Mouse (Mus musculus): ENCODE data around the gene Oaz1.

The Oaz1 gene

DNA sequence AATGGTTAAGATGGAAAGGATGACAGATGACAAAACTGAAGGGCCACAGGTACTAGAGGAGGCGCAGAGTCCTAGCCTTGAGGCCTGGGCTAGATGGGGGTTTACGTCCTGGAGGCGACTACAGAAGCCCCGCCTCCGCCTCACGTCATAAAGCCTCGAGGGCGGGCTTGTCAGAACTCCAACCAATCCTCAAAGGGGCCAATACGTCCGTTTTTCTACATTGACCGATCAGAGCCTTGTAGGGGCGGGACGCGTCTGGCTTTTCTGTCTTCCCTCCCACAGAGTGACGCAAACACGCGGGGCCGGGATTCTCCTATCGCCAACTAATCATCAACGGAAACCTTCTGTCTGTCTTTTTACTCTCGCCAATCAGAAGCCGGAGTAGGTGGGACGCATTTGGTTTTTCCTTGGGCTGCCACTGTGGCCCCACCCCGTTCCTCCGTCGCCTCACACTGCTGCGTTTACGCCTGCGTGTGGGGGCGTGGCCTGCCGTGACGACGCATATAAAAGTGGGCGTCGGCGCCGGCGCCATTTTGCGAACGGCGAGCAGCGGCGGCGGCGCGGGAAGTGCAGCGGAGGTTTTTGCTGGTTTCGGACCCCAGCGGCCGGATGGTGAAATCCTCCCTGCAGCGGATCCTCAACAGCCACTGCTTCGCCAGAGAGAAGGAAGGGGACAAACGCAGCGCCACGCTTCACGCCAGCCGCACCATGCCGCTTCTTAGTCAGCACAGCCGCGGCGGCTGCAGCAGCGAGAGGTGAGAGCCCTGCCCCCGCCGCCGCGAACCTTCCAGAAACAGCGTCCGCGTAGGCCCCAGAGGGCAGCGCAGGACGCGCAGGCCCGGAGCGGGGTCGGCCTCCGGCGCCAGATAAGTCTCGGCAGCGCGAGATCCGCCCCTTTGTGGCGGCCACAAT, at the start of gene Oaz1:
Oaz1 (plus strand) TSS at position 506 of the 912 bp plus-strand sequence.
- in situ Hi-C loops (cut with MboI; ENCODE audit: low pct_unique_long_range_greater_than_20kb in 1 of 2, low sequenced_read_pairs in 2 of 2, unreplicated experiment in 1 of 2), result loop anchor here in 1 of 2 experiments (10.0 kb wide), 1 partner anchor 168 kb away; no protein-coding TSS in a partner anchor

DNA sequence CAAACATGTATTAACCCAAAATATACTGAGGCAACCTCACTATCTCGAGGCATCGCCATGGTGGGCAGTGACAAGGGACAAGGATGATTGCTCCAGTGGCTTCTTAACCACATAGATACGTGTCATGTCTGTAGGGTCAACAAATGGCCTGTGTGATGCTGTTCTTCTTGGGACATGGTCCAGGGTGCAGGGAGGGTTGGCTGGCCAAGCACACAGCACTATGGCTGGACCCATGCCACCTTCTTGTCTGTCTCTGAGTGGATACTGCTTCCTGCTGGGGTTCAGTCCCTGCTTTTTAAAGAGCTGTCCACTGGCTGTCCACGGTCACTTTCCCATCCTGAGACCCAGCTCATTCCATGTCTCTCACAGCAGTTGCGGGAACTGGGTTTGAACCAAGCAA, 49.3 kb upstream of the Oaz1 start:
- in situ Hi-C loops (cut with MboI; ENCODE audit: low pct_unique_long_range_greater_than_20kb in 1 of 2, low sequenced_read_pairs in 2 of 2, unreplicated experiment in 1 of 2), result loop anchor here in 1 of 2 experiments (5.0 kb wide), 1 partner anchor 65 kb away; no protein-coding TSS in a partner anchor

DNA sequence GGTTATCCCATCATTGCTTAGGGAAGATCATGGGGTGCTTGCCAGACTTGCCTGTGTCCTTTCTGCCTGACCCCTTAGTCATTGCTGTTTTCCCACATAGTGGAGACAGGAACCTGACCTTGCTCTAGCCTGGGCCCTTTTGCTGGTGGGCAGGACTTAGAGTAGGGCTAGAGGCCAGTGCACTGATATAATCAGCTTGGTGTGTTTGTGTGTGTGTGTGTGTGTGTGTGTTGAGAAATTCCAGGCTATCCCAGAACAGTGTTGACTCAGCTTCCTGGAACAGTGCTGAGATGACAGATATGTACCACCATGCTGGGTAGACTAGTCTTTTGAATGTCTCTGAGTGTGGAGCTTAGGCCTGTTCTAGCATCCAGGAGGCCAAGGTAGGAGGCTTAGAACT, 46.9 kb upstream of the Oaz1 start:
- in situ Hi-C loops (cut with MboI; ENCODE audit: low pct_unique_long_range_greater_than_20kb in 1 of 2, low sequenced_read_pairs in 2 of 2, unreplicated experiment in 1 of 2), result loop anchor here in 1 of 2 experiments (5.0 kb wide), 1 partner anchor 67 kb away; no protein-coding TSS in a partner anchor

GRCm38 (mm10) chr10:80784302-80784701, 42.2 kb upstream of the Oaz1 start:
- in situ Hi-C loops (cut with MboI; ENCODE audit: low pct_unique_long_range_greater_than_20kb in 1 of 2, low sequenced_read_pairs in 2 of 2, unreplicated experiment in 1 of 2), result loop anchor here in 1 of 2 experiments (10.0 kb wide), 1 partner anchor 60 kb away; no protein-coding TSS in a partner anchor

- in situ Hi-C loops (cut with MboI; ENCODE audit: low pct_unique_long_range_greater_than_20kb in 1 of 2, low sequenced_read_pairs in 2 of 2, unreplicated experiment in 1 of 2), result loop anchor here in 1 of 2 experiments (10.0 kb wide), 1 partner anchor 60 kb away; no protein-coding TSS in a partner anchor
Observed at GRCm38 (mm10) chr10:80784871-80785270, 41.6 kb upstream of the Oaz1 start.

GRCm38 (mm10) chr10:80785963-80786362, 40.5 kb upstream of the Oaz1 start:
- in situ Hi-C loops (cut with MboI; ENCODE audit: low pct_unique_long_range_greater_than_20kb in 1 of 2, low sequenced_read_pairs in 2 of 2, unreplicated experiment in 1 of 2), result loop anchor here in 1 of 2 experiments (10.0 kb wide), 1 partner anchor 61 kb away; no protein-coding TSS in a partner anchor

DNA sequence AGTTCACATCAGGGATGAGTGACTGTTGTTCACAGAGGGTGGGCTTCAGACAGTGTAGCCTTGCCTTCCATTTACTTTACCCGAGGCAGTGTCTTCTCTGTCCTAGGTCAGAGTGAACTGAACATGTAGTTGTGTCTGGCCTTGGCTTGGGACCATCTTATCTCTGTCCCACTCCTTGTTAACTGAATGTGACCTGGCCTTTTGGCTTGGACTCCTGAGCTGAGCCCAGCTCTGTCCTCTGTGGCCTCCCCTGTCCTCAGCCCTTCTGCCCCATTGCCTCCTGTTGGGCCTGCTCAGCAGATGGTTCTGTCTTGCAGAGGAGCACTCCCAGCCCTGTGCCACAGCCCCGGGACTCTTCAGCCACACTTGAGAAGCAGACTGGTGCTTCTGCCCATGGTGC, 38.9 kb upstream of the Oaz1 start:
- in situ Hi-C loops (cut with MboI; ENCODE audit: low pct_unique_long_range_greater_than_20kb in 1 of 2, low sequenced_read_pairs in 2 of 2, unreplicated experiment in 1 of 2), result loop anchor here in 1 of 2 experiments (10.0 kb wide), 1 partner anchor 63 kb away; no protein-coding TSS in a partner anchor

DNA sequence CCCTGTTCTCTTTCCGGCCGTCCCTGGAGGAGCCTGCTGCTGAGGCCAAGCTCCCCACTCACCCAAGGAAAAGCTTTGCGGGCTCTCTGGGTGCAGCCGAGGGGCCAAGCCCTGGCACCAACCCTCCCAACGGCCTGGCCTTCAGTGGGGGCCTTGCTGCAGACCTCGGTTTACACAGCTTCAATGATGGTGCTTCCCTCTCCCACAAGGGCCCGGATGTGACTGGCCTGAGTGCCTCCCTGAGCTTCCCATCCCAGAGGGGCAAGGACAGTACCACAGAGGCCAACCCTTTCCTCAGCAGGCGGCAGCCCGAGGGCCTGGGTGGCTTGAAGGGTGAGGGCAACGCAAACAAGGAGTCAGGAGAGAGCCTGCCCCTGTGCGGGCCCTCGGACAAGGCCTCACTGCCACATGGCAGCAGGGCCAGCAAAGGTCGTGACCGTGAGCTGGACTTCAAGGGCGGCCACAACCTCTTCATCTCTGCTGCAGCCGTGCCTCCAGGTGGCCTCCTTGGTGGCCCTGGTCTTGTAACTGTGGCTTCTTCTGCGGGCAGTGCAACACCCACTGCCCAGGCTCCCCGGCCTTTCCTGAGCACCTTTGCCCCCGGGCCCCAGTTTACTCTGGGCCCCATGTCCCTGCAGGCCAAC, 35.6 kb upstream of the Oaz1 start:
- in situ Hi-C loops (cut with MboI; ENCODE audit: low pct_unique_long_range_greater_than_20kb in 1 of 2, low sequenced_read_pairs in 2 of 2, unreplicated experiment in 1 of 2), result no loop called here

- in situ Hi-C loops (cut with MboI; ENCODE audit: low pct_unique_long_range_greater_than_20kb in 1 of 2, low sequenced_read_pairs in 2 of 2, unreplicated experiment in 1 of 2), result no loop called here
Observed at GRCm38 (mm10) chr10:80791476-80792174, 34.8 kb upstream of the Oaz1 start.

- in situ Hi-C loops (cut with MboI; ENCODE audit: low pct_unique_long_range_greater_than_20kb in 1 of 2, low sequenced_read_pairs in 2 of 2, unreplicated experiment in 1 of 2), result no loop called here
Observed at GRCm38 (mm10) chr10:80792175-80793032, 34.1 kb upstream of the Oaz1 start.

GRCm38 (mm10) chr10:80793033-80793784, 33.2 kb upstream of the Oaz1 start:
- in situ Hi-C loops (cut with MboI; ENCODE audit: low pct_unique_long_range_greater_than_20kb in 1 of 2, low sequenced_read_pairs in 2 of 2, unreplicated experiment in 1 of 2), result no loop called here

GRCm38 (mm10) chr10:80793803-80794202, 32.7 kb upstream of the Oaz1 start:
- in situ Hi-C loops (cut with MboI; ENCODE audit: low pct_unique_long_range_greater_than_20kb in 1 of 2, low sequenced_read_pairs in 2 of 2, unreplicated experiment in 1 of 2), result no loop called here

DNA sequence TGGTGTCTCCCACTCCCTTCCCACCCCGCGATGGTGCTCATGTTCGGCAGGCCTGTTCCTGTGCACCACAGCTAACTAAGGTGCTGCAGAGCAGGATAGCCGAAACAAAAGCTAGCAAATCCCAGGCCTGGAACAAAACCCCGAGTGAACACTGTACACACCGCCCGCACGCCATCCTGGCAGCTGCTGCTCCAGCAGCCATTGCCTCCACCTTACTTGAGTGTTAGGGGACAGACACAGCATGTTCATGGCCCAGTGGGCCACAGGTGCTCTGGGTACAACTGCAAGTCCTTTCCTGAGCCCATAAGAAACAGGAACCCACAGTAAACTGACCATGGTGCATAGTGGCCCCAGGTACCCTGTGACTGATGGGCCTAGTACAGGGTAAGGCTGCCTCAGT, 31.7 kb upstream of the Oaz1 start:
- in situ Hi-C loops (cut with MboI; ENCODE audit: low pct_unique_long_range_greater_than_20kb in 1 of 2, low sequenced_read_pairs in 2 of 2, unreplicated experiment in 1 of 2), result no loop called here

DNA sequence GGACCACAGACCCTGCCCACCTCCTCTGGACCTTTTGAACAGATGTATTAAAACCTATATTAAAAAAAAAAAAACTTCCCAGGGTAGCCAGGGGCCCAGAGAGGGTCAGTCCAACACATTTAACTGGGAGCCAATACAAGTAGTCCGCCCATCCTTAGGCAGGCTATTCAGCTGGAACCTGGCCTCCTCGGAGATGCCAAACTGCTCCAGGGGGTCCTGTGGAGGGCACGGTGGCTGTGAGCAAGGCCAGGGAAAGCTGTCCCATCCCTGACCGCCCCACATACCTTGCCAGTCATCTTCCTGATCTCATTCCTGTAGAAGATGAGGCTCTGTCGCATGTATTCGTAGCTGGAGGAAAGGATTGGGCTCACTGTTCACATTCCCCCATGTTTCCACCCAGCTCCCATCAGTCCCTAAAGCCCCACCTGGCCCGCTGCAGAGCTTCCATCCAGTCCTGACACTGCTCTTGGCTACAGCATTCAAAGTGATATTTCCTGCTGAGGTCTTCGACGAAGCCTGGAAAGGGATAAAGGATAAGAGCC, 30.1 kb upstream of the Oaz1 start:
- in situ Hi-C loops (cut with MboI; ENCODE audit: low pct_unique_long_range_greater_than_20kb in 1 of 2, low sequenced_read_pairs in 2 of 2, unreplicated experiment in 1 of 2), result no loop called here

DNA sequence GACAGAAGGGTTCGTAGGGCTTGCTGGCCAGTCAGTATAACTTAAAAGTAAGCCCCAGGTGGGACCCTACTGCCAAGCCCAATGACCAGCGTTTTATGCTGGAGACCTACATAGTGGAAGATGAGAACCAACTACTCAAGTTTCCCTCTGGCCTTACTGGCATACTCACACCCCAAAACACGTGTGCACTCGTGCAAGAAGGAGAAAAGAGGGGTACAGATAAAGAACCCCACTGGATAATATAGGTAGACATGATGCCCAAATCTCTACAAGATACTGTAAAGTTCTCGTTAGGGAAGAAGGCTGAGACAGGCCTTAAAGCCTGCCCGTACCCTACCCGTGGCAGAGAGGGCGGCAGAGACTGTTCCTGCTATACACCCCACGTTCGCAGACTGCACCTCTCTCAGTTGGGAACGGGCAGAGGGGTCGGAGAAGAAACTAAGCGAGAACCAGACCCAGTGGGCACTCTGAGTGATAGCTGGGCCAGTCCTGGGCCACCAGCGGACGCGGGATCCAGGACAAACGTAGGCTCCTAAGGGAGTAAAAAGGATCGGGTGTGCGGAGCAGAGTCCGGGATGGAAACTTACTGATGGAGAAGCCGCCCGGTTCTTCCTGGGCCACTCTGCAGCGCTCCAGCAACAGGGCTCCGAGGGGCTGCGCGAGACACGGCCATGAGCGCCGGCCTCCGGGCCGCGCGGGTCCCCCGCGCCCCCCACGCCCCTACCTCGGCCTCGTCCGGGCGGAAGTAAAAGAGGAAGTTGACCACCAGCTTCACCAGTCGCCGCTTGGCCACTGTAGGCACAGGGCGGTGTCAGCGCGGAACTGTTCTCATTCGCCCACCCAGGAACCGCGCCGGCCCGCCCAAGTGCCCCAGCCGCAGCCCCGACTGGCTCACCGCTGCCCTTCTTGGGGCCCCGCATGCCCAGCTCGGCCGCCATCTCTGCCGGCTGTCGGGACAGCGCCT, 29.0 kb upstream of the Oaz1 start:
- in situ Hi-C loops (cut with MboI; ENCODE audit: low pct_unique_long_range_greater_than_20kb in 1 of 2, low sequenced_read_pairs in 2 of 2, unreplicated experiment in 1 of 2), result no loop called here
